Mouse (Mus musculus): ENCODE measurements around the gene 9130023H24Rik. TPM values are rescaled to one million over a fixed set of nuclear protein-coding genes. Genes with fewer than 3 reads are reported as not detected.

Gene 9130023H24Rik
- polyA plus RNA-seq, 1 experiment from 2014 or later, result 4.9 TPM

- no peak overlapping the region for H3K27ac ChIP-seq (ENCODE audit: low read length)
- no peaks in the 10 kb centered on the region for H3K36me3 ChIP-seq (ENCODE audit: control insufficient read depth, insufficient read depth)
- H3K4me2 ChIP-seq (ENCODE audit: low read depth, low read length), result no peak overlapping the region
- no peak overlapping the region for H3K4me3 ChIP-seq (ENCODE audit: low read length)
- H3K4me1 ChIP-seq (ENCODE audit: control insufficient read depth, insufficient read depth, low read length), result no peaks in the 10 kb centered on the region
- ATAC-seq (replicated peaks; ENCODE audit: extremely low read depth, insufficient read depth, low FRiP score), result no peak
- H3K9ac ChIP-seq (ENCODE audit: low read length), result no peak overlapping the region
- H3K27me3 ChIP-seq (ENCODE audit: control insufficient read depth, insufficient read depth, low read length), result no peaks in the 10 kb centered on the region
- 58% methylated on average over 4 of the region's 4 CpGs for WGBS
- no peaks in the 10 kb centered on the region for H3K9me3 ChIP-seq (replicated peaks; ENCODE audit: control insufficient read depth, low read length)
Measured at GRCm38 (mm10) chr7:128219952-128220351, 17.9 kb downstream of the 9130023H24Rik start.

- H3K4me2 ChIP-seq (ENCODE audit: low read depth, low read length), result no peak overlapping the region
- 51% methylated on average over 3 of the region's 3 CpGs for WGBS
- H3K27me3 ChIP-seq (ENCODE audit: control insufficient read depth, insufficient read depth, low read length), result no peaks in the 10 kb centered on the region
- no peak overlapping the region for H3K4me3 ChIP-seq (ENCODE audit: low read length)
- no peak overlapping the region for H3K9ac ChIP-seq (ENCODE audit: low read length)
- H3K27ac ChIP-seq (ENCODE audit: low read length), result no peak overlapping the region
- H3K36me3 ChIP-seq (ENCODE audit: control insufficient read depth, insufficient read depth), result no peaks in the 10 kb centered on the region
- no peaks in the 10 kb centered on the region for H3K9me3 ChIP-seq (replicated peaks; ENCODE audit: control insufficient read depth, low read length)
- peaks cover 3% of the 10 kb centered on the region; the same call in 1 of the 2 replicates for H3K4me1 ChIP-seq (ENCODE audit: control insufficient read depth, insufficient read depth, low read length)
- ATAC-seq (replicated peaks; ENCODE audit: extremely low read depth, insufficient read depth, low FRiP score), result no peak
Measured at GRCm38 (mm10) chr7:128209826-128210225, 28.0 kb downstream of the 9130023H24Rik start.

- H3K4me2 ChIP-seq (ENCODE audit: low read depth, low read length), result no peak overlapping the region
- H3K27me3 ChIP-seq (ENCODE audit: control insufficient read depth, insufficient read depth, low read length), result no peaks in the 10 kb centered on the region
- WGBS, result 8% methylated on average over 4 of the region's 4 CpGs
- no peak overlapping the region for H3K27ac ChIP-seq (ENCODE audit: low read length)
- H3K9ac ChIP-seq (ENCODE audit: low read length), result no peak overlapping the region
- ATAC-seq (replicated peaks; ENCODE audit: extremely low read depth, insufficient read depth, low FRiP score), result no peak
- peaks cover 3% of the 10 kb centered on the region; the same call in 1 of the 2 replicates for H3K36me3 ChIP-seq (ENCODE audit: control insufficient read depth, insufficient read depth)
- H3K4me1 ChIP-seq (ENCODE audit: control insufficient read depth, insufficient read depth, low read length), result peaks cover 9% of the 10 kb centered on the region
- H3K9me3 ChIP-seq (replicated peaks; ENCODE audit: control insufficient read depth, low read length), result no peaks in the 10 kb centered on the region
- H3K4me3 ChIP-seq (ENCODE audit: low read length), result no peak overlapping the region
Measured at GRCm38 (mm10) chr7:128208187-128208586, 29.6 kb downstream of the 9130023H24Rik start.

GRCm38 (mm10) chr7:128206152-128206551 is 31.7 kb downstream of the 9130023H24Rik start, which contains the start of gene Cox6a2:
Gene Cox6a2 (minus strand): TSS chr7:128206387.
- H3K9ac ChIP-seq (ENCODE audit: low read length), result peak within 1 kb of the TSS; percentile 73

GRCm38 (mm10) chr7:128205695-128206094 is 32.1 kb downstream of the 9130023H24Rik start:
- H3K4me3 ChIP-seq (ENCODE audit: low read length), result peak overlapping the region; percentile 72
- ATAC-seq (replicated peaks; ENCODE audit: extremely low read depth, insufficient read depth, low FRiP score), result peak; percentile 45
- H3K9ac ChIP-seq (ENCODE audit: low read length), result peak overlapping the region; percentile 73
- H3K36me3 ChIP-seq (ENCODE audit: control insufficient read depth, insufficient read depth), result peaks cover 3% of the 10 kb centered on the region; the same call in 1 of the 2 replicates
- H3K27ac ChIP-seq (ENCODE audit: low read length), result peak overlapping the region; percentile 90
- no peaks in the 10 kb centered on the region for H3K9me3 ChIP-seq (replicated peaks; ENCODE audit: control insufficient read depth, low read length)
- peaks cover 12% of the 10 kb centered on the region for H3K4me1 ChIP-seq (ENCODE audit: control insufficient read depth, insufficient read depth, low read length)
- no peaks in the 10 kb centered on the region for H3K27me3 ChIP-seq (ENCODE audit: control insufficient read depth, insufficient read depth, low read length)
- H3K4me2 ChIP-seq (ENCODE audit: low read depth, low read length), result peak overlapping the region; percentile 70
- WGBS, result 52% methylated on average over 18 of the region's 18 CpGs

More at GRCm38 (mm10) chr7:128206152-128206551, 31.7 kb downstream of the 9130023H24Rik start, which contains the start of gene Cox6a2:
- Histone ChIP-seq H3K36me3 (ENCODE audit: control insufficient read depth, insufficient read depth) (peaks cover 3% of the 10 kb centered on the region; the same call in 1 of the 2 replicates), H3K4me3 (ENCODE audit: low read length) (peak within 1 kb of the TSS; percentile 72), H3K9me3 (replicated peaks; ENCODE audit: control insufficient read depth, low read length) (no peaks in the 10 kb centered on the region), H3K27me3 (ENCODE audit: control insufficient read depth, insufficient read depth, low read length) (no peaks in the 10 kb centered on the region), H3K4me1 (ENCODE audit: control insufficient read depth, insufficient read depth, low read length) (peaks cover 12% of the 10 kb centered on the region), H3K27ac (ENCODE audit: low read length) (peak within 1 kb of the TSS; percentile 90), H3K4me2 (ENCODE audit: low read depth, low read length) (peak within 1 kb of the TSS; percentile 70)
- WGBS, result 43% methylated on average over 6 of the region's 6 CpGs
- peak; percentile 93 for ATAC-seq (replicated peaks; ENCODE audit: extremely low read depth, insufficient read depth, low FRiP score)

GRCm38 (mm10) chr7:128204179-128204578 is 33.7 kb downstream of the 9130023H24Rik start:
- H3K27me3 ChIP-seq (ENCODE audit: control insufficient read depth, insufficient read depth, low read length), result no peaks in the 10 kb centered on the region
- H3K9me3 ChIP-seq (replicated peaks; ENCODE audit: control insufficient read depth, low read length), result no peaks in the 10 kb centered on the region
- H3K27ac ChIP-seq (ENCODE audit: low read length), result no peak overlapping the region
- no peak overlapping the region for H3K9ac ChIP-seq (ENCODE audit: low read length)
- H3K4me1 ChIP-seq (ENCODE audit: control insufficient read depth, insufficient read depth, low read length), result peaks cover 12% of the 10 kb centered on the region
- WGBS, result 87% methylated on average over 8 of the region's 8 CpGs
- no peak for ATAC-seq (replicated peaks; ENCODE audit: extremely low read depth, insufficient read depth, low FRiP score)
- no peak overlapping the region for H3K4me3 ChIP-seq (ENCODE audit: low read length)
- peak overlapping the region; percentile 70 for H3K4me2 ChIP-seq (ENCODE audit: low read depth, low read length)
- H3K36me3 ChIP-seq (ENCODE audit: control insufficient read depth, insufficient read depth), result peaks cover 3% of the 10 kb centered on the region; the same call in 1 of the 2 replicates

GRCm38 (mm10) chr7:128203071-128203470 is 34.8 kb downstream of the 9130023H24Rik start:
- WGBS, result 75% methylated on average over 9 of the region's 9 CpGs
- peaks cover 3% of the 10 kb centered on the region; the same call in 1 of the 2 replicates for H3K36me3 ChIP-seq (ENCODE audit: control insufficient read depth, insufficient read depth)
- H3K27ac ChIP-seq (ENCODE audit: low read length), result no peak overlapping the region
- H3K4me3 ChIP-seq (ENCODE audit: low read length), result no peak overlapping the region
- no peaks in the 10 kb centered on the region for H3K27me3 ChIP-seq (ENCODE audit: control insufficient read depth, insufficient read depth, low read length)
- H3K4me1 ChIP-seq (ENCODE audit: control insufficient read depth, insufficient read depth, low read length), result peaks cover 12% of the 10 kb centered on the region
- H3K9me3 ChIP-seq (replicated peaks; ENCODE audit: control insufficient read depth, low read length), result no peaks in the 10 kb centered on the region; the same call in 1 of the 2 replicates
- ATAC-seq (replicated peaks; ENCODE audit: extremely low read depth, insufficient read depth, low FRiP score), result no peak
- H3K9ac ChIP-seq (ENCODE audit: low read length), result no peak overlapping the region
- peak overlapping the region; percentile 6; the same call in 1 of the 2 replicates for H3K4me2 ChIP-seq (ENCODE audit: low read depth, low read length)

GRCm38 (mm10) chr7:128201607-128202006 is 36.2 kb downstream of the 9130023H24Rik start:
- no peak overlapping the region for H3K4me2 ChIP-seq (ENCODE audit: low read depth, low read length)
- no peaks in the 10 kb centered on the region for H3K27me3 ChIP-seq (ENCODE audit: control insufficient read depth, insufficient read depth, low read length)
- no peak overlapping the region for H3K27ac ChIP-seq (ENCODE audit: low read length)
- peaks cover 12% of the 10 kb centered on the region for H3K4me1 ChIP-seq (ENCODE audit: control insufficient read depth, insufficient read depth, low read length)
- H3K4me3 ChIP-seq (ENCODE audit: low read length), result no peak overlapping the region
- H3K9me3 ChIP-seq (replicated peaks; ENCODE audit: control insufficient read depth, low read length), result no peaks in the 10 kb centered on the region; the same call in 1 of the 2 replicates
- H3K36me3 ChIP-seq (ENCODE audit: control insufficient read depth, insufficient read depth), result peaks cover 3% of the 10 kb centered on the region; the same call in 1 of the 2 replicates
- no peak overlapping the region for H3K9ac ChIP-seq (ENCODE audit: low read length)
- 92% methylated on average over 9 of the region's 9 CpGs for WGBS
- ATAC-seq (replicated peaks; ENCODE audit: extremely low read depth, insufficient read depth, low FRiP score), result no peak
